Mouse (Mus musculus) right cerebral cortex, postnatal 4 days (tissue): ENCODE data around the gene Pnliprp1.
A peak's percentile ranks its signal among the peaks of the same experiment; 100 is the strongest.

ENCODE experiments used
- DNase-seq: peaks from one replicate; pipeline ENCODE4 v3.0.0-alpha.2; 2022

Pnliprp1 gene

DNA sequence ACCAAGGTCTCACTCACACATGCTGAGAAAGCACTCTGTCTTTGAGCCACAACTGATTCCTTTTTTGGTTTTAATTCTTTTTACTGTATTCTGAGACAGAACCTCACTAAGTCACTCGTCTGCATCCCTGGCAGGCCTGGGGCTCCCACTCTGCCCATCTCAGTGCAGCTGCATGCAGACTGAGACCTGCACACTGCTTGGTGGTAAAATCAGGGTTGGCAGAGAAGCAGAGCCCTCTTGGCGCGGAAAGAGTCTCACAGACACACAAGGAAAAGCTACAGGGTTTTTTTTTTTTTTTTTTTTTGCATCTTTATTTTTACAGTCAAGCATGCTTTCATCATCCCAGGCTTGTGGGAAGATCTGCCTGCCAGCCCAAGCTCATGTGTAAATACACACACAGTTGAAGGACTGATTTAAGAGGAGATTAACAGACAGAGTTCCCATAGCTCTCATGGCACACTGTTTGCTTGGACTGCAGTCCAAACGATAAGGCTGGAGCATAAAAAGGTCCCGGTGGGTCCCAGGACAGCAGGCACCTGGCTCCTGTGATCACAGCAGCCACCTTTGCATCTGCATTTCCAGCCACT, at the start of gene Pnliprp1:
TSS of gene Pnliprp1 (plus strand) at position 443 of the 587 bp plus-strand sequence.
- DNase-seq: peak; percentile 23

GRCm38 (mm10) chr19:58688933-58689332, 39.8 kb upstream of the Pnliprp1 start:
- DNase-seq: no peak

- DNase-seq: no peak
Measured at GRCm38 (mm10) chr19:58695314-58695713, 33.4 kb upstream of the Pnliprp1 start.

DNA sequence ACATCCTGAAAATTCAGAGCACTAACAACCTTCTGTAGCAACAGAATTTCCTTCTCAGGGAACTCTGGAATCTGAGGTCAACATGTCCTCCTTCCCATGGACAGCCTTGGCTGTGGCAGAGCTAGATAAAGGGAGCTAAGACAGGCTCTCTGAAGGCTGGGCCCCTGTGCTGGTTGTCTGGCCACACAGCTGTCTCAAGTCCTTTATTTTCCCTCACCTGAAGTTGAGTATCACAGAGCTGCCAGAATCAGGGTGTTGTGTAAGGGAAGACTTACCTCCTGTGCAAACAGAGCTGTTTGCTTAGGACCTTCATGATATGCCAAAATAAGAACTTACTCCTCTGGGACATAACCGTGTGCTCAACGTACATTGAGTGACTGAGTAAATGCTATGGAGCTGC, 32.5 kb upstream of the Pnliprp1 start:
- no peak for DNase-seq

- no peak for DNase-seq
Measured at GRCm38 (mm10) chr19:58704556-58704955, 24.1 kb upstream of the Pnliprp1 start.

GRCm38 (mm10) chr19:58708611-58709010, 20.1 kb upstream of the Pnliprp1 start:
- DNase-seq: no peak

- DNase-seq: no peak
Measured at GRCm38 (mm10) chr19:58717925-58718324, 10.8 kb upstream of the Pnliprp1 start.

- no peak for DNase-seq
Measured at GRCm38 (mm10) chr19:58720439-58720838, 8.2 kb upstream of the Pnliprp1 start.

DNA sequence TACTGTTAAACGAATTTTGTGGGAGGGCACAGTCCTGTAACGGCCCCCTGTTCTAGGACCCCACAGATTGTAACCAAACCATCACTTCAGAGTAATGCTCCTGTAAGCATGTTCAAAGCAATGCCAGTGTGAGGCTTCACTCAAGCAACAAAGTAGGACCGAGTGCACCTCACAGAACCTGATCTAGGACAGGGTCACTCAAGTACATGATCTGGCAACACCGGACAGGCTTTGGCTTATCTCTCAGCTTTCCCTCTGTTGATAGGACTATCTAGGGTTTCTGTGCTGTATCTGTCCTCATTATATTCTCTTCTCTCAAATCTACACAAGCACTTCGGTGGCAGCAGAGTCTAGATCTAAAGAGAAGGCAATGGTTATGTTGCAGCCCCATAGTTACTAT, 2.1 kb upstream of the Pnliprp1 start:
- DNase-seq: no peak

- no peak for DNase-seq
Measured at GRCm38 (mm10) chr19:58727756-58728155, 931 bp upstream of the Pnliprp1 start.

GRCm38 (mm10) chr19:58733216-58733615, 4.5 kb downstream of the Pnliprp1 start:
- no peak for DNase-seq

- no peak for DNase-seq
Measured at GRCm38 (mm10) chr19:58738111-58738510, 9.4 kb downstream of the Pnliprp1 start.

- no peak for DNase-seq
Measured at GRCm38 (mm10) chr19:58741036-58741435, 12.3 kb downstream of the Pnliprp1 start.

- DNase-seq: no peak
Measured at GRCm38 (mm10) chr19:58742711-58743110, 14.0 kb downstream of the Pnliprp1 start.

- no peak for DNase-seq
Measured at GRCm38 (mm10) chr19:58743736-58744135, 15.0 kb downstream of the Pnliprp1 start.

DNA sequence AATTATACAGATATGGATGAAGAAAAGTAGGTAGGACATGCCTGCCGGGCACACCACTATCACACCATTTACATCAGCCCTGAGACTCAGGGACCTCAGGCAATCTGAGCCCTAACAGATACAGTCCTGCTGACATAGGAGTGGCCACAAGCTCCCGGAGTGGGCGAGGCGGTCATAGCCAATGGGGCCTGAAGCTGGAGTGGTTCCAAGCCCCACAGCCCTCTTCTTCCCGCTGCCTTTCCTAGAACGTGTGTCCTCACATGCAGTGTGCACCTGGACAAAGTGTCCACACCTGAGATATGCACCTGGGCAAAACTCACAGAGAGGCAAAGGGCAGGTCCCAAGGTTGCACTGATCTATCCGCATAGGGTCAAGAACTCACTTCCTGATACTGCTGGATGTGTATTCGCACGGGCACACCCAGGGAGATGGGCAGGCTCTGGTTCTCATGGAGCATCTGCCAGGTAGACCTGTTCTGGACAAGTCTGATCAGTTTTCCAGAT, 18.9 kb downstream of the Pnliprp1 start:
- DNase-seq: no peak

DNA sequence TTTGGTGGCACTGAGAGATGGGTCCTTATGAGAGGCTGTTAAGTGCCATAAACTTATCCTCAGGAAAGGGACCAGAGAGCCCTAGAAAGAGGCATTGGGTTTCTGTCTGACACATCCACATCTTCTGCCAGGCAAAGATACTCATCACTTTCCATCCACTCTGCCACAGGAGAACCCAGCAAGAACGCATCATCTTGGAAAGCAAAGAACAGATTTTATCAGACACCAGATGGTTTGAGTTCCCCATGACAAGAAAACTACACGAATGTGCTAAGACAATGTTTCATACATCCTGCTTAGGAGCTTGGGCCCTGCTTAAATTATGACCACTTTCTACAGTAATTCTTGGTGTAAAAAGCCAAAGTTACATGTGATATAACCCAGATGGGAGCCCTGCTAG, 22.1 kb downstream of the Pnliprp1 start:
- DNase-seq: no peak

- DNase-seq: no peak
Measured at GRCm38 (mm10) chr19:58751504-58751903, 22.8 kb downstream of the Pnliprp1 start.

- DNase-seq: no peak
Measured at GRCm38 (mm10) chr19:58758871-58759270, 30.2 kb downstream of the Pnliprp1 start.

- no peak for DNase-seq
Measured at GRCm38 (mm10) chr19:58759423-58759822, 30.7 kb downstream of the Pnliprp1 start, which contains the start of gene Pnliprp2. Gene Pnliprp2, plus strand, starts transcription at chr19:58759719.

DNA sequence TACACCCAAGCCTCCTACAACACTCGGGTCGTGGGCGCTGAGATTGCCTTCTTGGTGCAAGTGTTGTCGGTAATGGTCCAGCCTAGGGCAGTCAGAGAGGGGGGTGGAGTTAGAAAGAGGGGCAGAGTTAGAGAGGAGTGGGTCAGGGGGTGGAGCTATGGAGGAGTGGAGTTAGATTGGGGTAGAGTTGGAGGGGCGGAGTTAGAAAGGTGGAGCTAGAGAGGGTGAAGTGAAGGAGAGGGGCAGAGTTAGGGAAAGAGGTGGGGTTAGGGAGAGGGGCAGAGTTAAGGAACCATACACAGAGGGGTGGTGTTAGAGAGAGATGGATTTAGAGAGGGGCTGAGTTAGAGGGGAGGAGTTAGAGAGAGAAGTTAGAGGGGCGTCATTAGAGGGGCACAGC, 33.6 kb downstream of the Pnliprp1 start:
- DNase-seq: no peak

GRCm38 (mm10) chr19:58762848-58763541, 34.3 kb downstream of the Pnliprp1 start:
- DNase-seq: peak; percentile 65

- DNase-seq: no peak
Measured at GRCm38 (mm10) chr19:58767329-58767728, 38.6 kb downstream of the Pnliprp1 start.

DNA sequence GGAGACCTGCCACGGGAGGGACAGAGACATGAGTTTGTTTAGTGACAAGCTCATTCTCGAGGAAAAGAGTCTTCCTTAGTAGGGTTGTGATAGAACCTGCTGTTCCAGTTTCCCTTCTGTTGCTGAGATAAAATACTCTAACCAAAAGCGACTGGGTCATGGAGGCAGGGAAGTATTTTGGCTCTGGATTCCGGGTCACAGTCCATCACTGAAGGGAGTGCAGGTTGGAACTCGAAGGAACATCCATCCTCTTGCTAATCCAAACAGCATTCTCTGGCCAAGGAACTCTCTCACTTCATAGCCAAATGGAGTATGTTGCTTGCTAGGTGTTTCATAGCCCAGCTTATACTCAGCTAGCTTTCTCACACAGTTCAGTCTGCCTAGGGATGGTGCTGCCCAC, 47.8 kb downstream of the Pnliprp1 start:
- no peak for DNase-seq

GRCm38 (mm10) chr19:58781566-58781965, 52.9 kb downstream of the Pnliprp1 start:
- DNase-seq: no peak
